Mouse (Mus musculus): Measurements from ENCODE around the gene Card9.

DNA sequence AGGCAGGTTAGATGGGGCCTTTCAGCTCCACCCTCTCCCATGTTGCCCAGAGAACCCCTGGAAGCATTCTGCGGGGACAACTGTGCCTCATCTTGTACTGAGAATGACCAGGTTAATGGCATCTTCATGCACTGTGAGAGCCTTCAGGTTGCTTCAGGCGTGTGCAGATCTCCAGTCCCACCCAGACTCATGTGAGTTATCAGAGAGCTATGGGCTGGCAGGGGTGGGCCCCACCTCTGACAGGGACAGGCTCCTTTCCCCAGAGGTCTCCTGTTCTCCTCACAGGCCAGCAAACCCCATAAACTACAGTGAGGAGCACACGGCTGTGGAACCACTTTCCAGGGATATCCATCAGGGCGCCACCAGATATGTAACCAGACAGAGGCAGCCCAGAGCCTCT, 40.3 kb upstream of the Card9 start:
- TF ChIP-seq CTCF (conservative IDR thresholded peaks at IDR 0.05; ENCODE audit: low read length) (no peak), NANOG (IDR thresholded peaks at IDR 0.05; ENCODE audit: borderline replicate concordance, low read length) (no peak), POU5F1 (IDR thresholded peaks at IDR 0.05; ENCODE audit: borderline replicate concordance, low read length) (no peak)

Data from E14TG2a.4 (cell line).